Mouse (Mus musculus) adrenal gland, postnatal 4 days (tissue): ENCODE results near the gene Aspn. TPM values are rescaled to one million over a fixed set of nuclear protein-coding genes. Genes with fewer than 3 reads are reported as not detected.
"Not testable (repeated sequence)": the region's sequence is repeated elsewhere in the genome, so short reads cannot be mapped to it uniquely, and the experiment has no call there.

Source experiments
- DNase-seq, 2 experiments: peaks; one replicate each; pipeline ENCODE4 v3.0.0; 2021 to 2022; ENCODE audit warnings: low spot score in 2 of 2, mixed read lengths in 2 of 2
- total RNA-seq, 2 experiments: library from RNA; stranded (reverse); gene quantifications; 2 replicates each; pipeline ENCODE4 v1.2.3; 2021

Aspn gene
- total RNA-seq, 2 experiments from 2014 or later, result 28.6 to 39.0 TPM

GRCm38 (mm10) chr13:49583859-49584258 lies 39.6 kb downstream of the Aspn start:
- no peak for DNase-seq

- DNase-seq, result no peak
Observed at GRCm38 (mm10) chr13:49584307-49585005, 40.2 kb downstream of the Aspn start.

- no peak for DNase-seq
Observed at GRCm38 (mm10) chr13:49586062-49586461, 41.8 kb downstream of the Aspn start.

- DNase-seq, result not testable (repeated sequence)
Observed at GRCm38 (mm10) chr13:49602541-49602940, 58.3 kb downstream of the Aspn start.

- DNase-seq, result no peak
Observed at GRCm38 (mm10) chr13:49603603-49604002, 59.4 kb downstream of the Aspn start.

- no peak for DNase-seq
Observed at GRCm38 (mm10) chr13:49607714-49608113, 63.5 kb downstream of the Aspn start, which contains the start of gene Ogn. TSS of gene Ogn (plus strand) at chr13:49608046.

GRCm38 (mm10) chr13:49608589-49609322 lies 64.5 kb downstream of the Aspn start:
- DNase-seq, result no peak

- no peak for DNase-seq
Observed at GRCm38 (mm10) chr13:49617021-49617420, 72.8 kb downstream of the Aspn start.

Other genes starting within 250 kb of the Aspn start
- 1 to 10 TPM; 5.3 to 6.0 TPM for gene Fgd3, start 224.1 kb upstream of the Aspn start, total RNA-seq
- gene Bicd2, start 202.9 kb upstream of the Aspn start, total RNA-seq, result 10 to 100 TPM; 33.5 to 35.9 TPM
- 10 to 100 TPM; 17.9 to 18.3 TPM for gene Ippk, start 123.2 kb upstream of the Aspn start, total RNA-seq
- gene Tes3-ps, start 51.1 kb upstream of the Aspn start, total RNA-seq, result 1 to 10 TPM; 1.1 to 1.9 TPM
- gene Ecm2, start 39.6 kb upstream of the Aspn start, total RNA-seq, result 1 to 10 TPM; 6.1 to 6.3 TPM
- 1 to 10 TPM; 1.5 to 1.7 TPM for gene Omd, start 38.0 kb downstream of the Aspn start, total RNA-seq
- 10 to 100 TPM; 54.9 to 57.2 TPM for gene Ogn, start 63.6 kb downstream of the Aspn start, total RNA-seq
- 1 to 10 TPM; 8.8 to 9.8 TPM for gene Cenpp, start 108.3 kb downstream of the Aspn start, total RNA-seq
- 10 to 100 TPM; 16.4 to 18.6 TPM for gene Nol8, start 108.6 kb downstream of the Aspn start, total RNA-seq
- gene Iars, start 137.7 kb downstream of the Aspn start, total RNA-seq, result 10 to 100 TPM; 65.1 to 82.4 TPM